Mouse (Mus musculus): Measurements from ENCODE around the gene Rab5a. TPM values are rescaled to one million over a fixed set of nuclear protein-coding genes. Genes with fewer than 3 reads are reported as not detected.

Gene Rab5a
- polyA plus RNA-seq (2014; fragmentation: Nextera tagmentation; extraction: Ambion mirVana) = 85.0 and 95.6 TPM in 2 replicates

GRCm38 (mm10) chr17:53478858-53479603 lies at the start of gene Rab5a:
TSS of gene Rab5a (plus strand) at chr17:53479234.
- peak; percentile 99 for ATAC-seq (replicated peaks; ENCODE audit: insufficient number of reproducible peaks, low FRiP score, low TSS enrichment, low read depth)
- under 1% methylated on average over 77 of the region's 82 CpGs for WGBS

GRCm38 (mm10) chr17:53456152-53456551 lies 22.9 kb upstream of the Rab5a start:
- Histone ChIP-seq H3K36me3 (replicated peaks; ENCODE audit: control insufficient read depth, insufficient read depth, low read depth, low read length) (no peaks in the 10 kb centered on the region), H3K4me2 (ENCODE audit: low read depth, low read length) (no peak overlapping the region), H3K9me3 (replicated peaks; ENCODE audit: control insufficient read depth, low read length) (no peaks in the 10 kb centered on the region), H3K9ac (replicated peaks; ENCODE audit: low read length) (no peak overlapping the region), H3K4me3 (ENCODE audit: low read depth, low read length) (no peak overlapping the region), H3K27ac (replicated peaks; ENCODE audit: low read depth, low read length) (no peak overlapping the region), H3K27me3 (ENCODE audit: control insufficient read depth, insufficient read depth, low read length) (no peaks in the 10 kb centered on the region), H3K4me1 (ENCODE audit: control insufficient read depth, insufficient read depth, low read length) (no peaks in the 10 kb centered on the region)
- ATAC-seq (replicated peaks; ENCODE audit: insufficient number of reproducible peaks, low FRiP score, low TSS enrichment, low read depth) = no peak
- WGBS = 81% methylated on average over 2 of the region's 2 CpGs
- no peak for DNase-seq (ENCODE audit: low spot score)

More at GRCm38 (mm10) chr17:53478858-53479603, at the start of gene Rab5a:
- Histone ChIP-seq H3K4me1 (ENCODE audit: control insufficient read depth, insufficient read depth, low read length) (no peaks in the 10 kb centered on the region), H3K4me2 (ENCODE audit: low read depth, low read length) (peak within 1 kb of the TSS; percentile 59), H3K9ac (replicated peaks; ENCODE audit: low read length) (peak within 1 kb of the TSS; percentile 92), H3K36me3 (replicated peaks; ENCODE audit: control insufficient read depth, insufficient read depth, low read depth, low read length) (no peaks in the 10 kb centered on the region), H3K9me3 (replicated peaks; ENCODE audit: control insufficient read depth, low read length) (no peaks in the 10 kb centered on the region), H3K27ac (replicated peaks; ENCODE audit: low read depth, low read length) (peak within 1 kb of the TSS; percentile 95), H3K27me3 (ENCODE audit: control insufficient read depth, insufficient read depth, low read length) (no peaks in the 10 kb centered on the region), H3K4me3 (ENCODE audit: low read depth, low read length) (peak within 1 kb of the TSS; percentile 69)
- DNase-seq (ENCODE audit: low spot score) = peak; percentile 99

GRCm38 (mm10) chr17:53456742-53457141 lies 22.3 kb upstream of the Rab5a start:
- H3K4me2 ChIP-seq (ENCODE audit: low read depth, low read length) = no peak overlapping the region
- no peak overlapping the region for H3K27ac ChIP-seq (replicated peaks; ENCODE audit: low read depth, low read length)
- no peak for ATAC-seq (replicated peaks; ENCODE audit: insufficient number of reproducible peaks, low FRiP score, low TSS enrichment, low read depth)
- DNase-seq (ENCODE audit: low spot score) = no peak
- no peaks in the 10 kb centered on the region for H3K27me3 ChIP-seq (ENCODE audit: control insufficient read depth, insufficient read depth, low read length)
- H3K4me3 ChIP-seq (ENCODE audit: low read depth, low read length) = no peak overlapping the region
- no peaks in the 10 kb centered on the region for H3K9me3 ChIP-seq (replicated peaks; ENCODE audit: control insufficient read depth, low read length)
- H3K9ac ChIP-seq (replicated peaks; ENCODE audit: low read length) = no peak overlapping the region
- H3K36me3 ChIP-seq (replicated peaks; ENCODE audit: control insufficient read depth, insufficient read depth, low read depth, low read length) = no peaks in the 10 kb centered on the region
- H3K4me1 ChIP-seq (ENCODE audit: control insufficient read depth, insufficient read depth, low read length) = no peaks in the 10 kb centered on the region
- 72% methylated on average over 1 of the region's 1 CpGs for WGBS

- Histone ChIP-seq H3K27ac (replicated peaks; ENCODE audit: low read depth, low read length) (no peak within 1 kb of the TSS), H3K9me3 (replicated peaks; ENCODE audit: control insufficient read depth, low read length) (no peaks in the 10 kb centered on the region), H3K27me3 (ENCODE audit: control insufficient read depth, insufficient read depth, low read length) (no peaks in the 10 kb centered on the region), H3K9ac (replicated peaks; ENCODE audit: low read length) (peak within 1 kb of the TSS; percentile 50), H3K4me3 (ENCODE audit: low read depth, low read length) (peak within 1 kb of the TSS; percentile 26), H3K4me2 (ENCODE audit: low read depth, low read length) (peak within 1 kb of the TSS; percentile 46), H3K36me3 (replicated peaks; ENCODE audit: control insufficient read depth, insufficient read depth, low read depth, low read length) (no peaks in the 10 kb centered on the region), H3K4me1 (ENCODE audit: control insufficient read depth, insufficient read depth, low read length) (no peaks in the 10 kb centered on the region)
- 19% methylated on average over 26 of the region's 26 CpGs for WGBS
- DNase-seq (ENCODE audit: low spot score) (peak; percentile 95), ATAC-seq (replicated peaks; ENCODE audit: insufficient number of reproducible peaks, low FRiP score, low TSS enrichment, low read depth) (peak; percentile 96)
Measured at GRCm38 (mm10) chr17:53462603-53463495, 16.2 kb upstream of the Rab5a start, which contains the start of gene Efhb. TSS of gene Efhb (minus strand) at chr17:53463321.

- H3K4me1 ChIP-seq (ENCODE audit: control insufficient read depth, insufficient read depth, low read length) = no peaks in the 10 kb centered on the region
- H3K27me3 ChIP-seq (ENCODE audit: control insufficient read depth, insufficient read depth, low read length) = no peaks in the 10 kb centered on the region
- no peaks in the 10 kb centered on the region for H3K9me3 ChIP-seq (replicated peaks; ENCODE audit: control insufficient read depth, low read length)
- peak overlapping the region; percentile 26 for H3K4me3 ChIP-seq (ENCODE audit: low read depth, low read length)
- peak overlapping the region; percentile 46 for H3K4me2 ChIP-seq (ENCODE audit: low read depth, low read length)
- DNase-seq (ENCODE audit: low spot score) (peak; percentile 11), ATAC-seq (replicated peaks; ENCODE audit: insufficient number of reproducible peaks, low FRiP score, low TSS enrichment, low read depth) (peak; percentile 36; the same call in 1 of the 2 replicates)
- H3K36me3 ChIP-seq (replicated peaks; ENCODE audit: control insufficient read depth, insufficient read depth, low read depth, low read length) = no peaks in the 10 kb centered on the region
- WGBS = 33% methylated on average over 7 of the region's 9 CpGs
- peak overlapping the region; percentile 50 for H3K9ac ChIP-seq (replicated peaks; ENCODE audit: low read length)
- no peak overlapping the region for H3K27ac ChIP-seq (replicated peaks; ENCODE audit: low read depth, low read length)
Measured at GRCm38 (mm10) chr17:53463496-53463840, 15.6 kb upstream of the Rab5a start.

- DNase-seq (ENCODE audit: low spot score) (no peak), ATAC-seq (replicated peaks; ENCODE audit: insufficient number of reproducible peaks, low FRiP score, low TSS enrichment, low read depth) (no peak)
- 58% methylated on average over 4 of the region's 4 CpGs for WGBS
- Histone ChIP-seq H3K4me2 (ENCODE audit: low read depth, low read length) (no peak overlapping the region), H3K9me3 (replicated peaks; ENCODE audit: control insufficient read depth, low read length) (no peaks in the 10 kb centered on the region), H3K36me3 (replicated peaks; ENCODE audit: control insufficient read depth, insufficient read depth, low read depth, low read length) (no peaks in the 10 kb centered on the region), H3K9ac (replicated peaks; ENCODE audit: low read length) (no peak overlapping the region), H3K27ac (replicated peaks; ENCODE audit: low read depth, low read length) (no peak overlapping the region), H3K27me3 (ENCODE audit: control insufficient read depth, insufficient read depth, low read length) (no peaks in the 10 kb centered on the region), H3K4me3 (ENCODE audit: low read depth, low read length) (no peak overlapping the region), H3K4me1 (ENCODE audit: control insufficient read depth, insufficient read depth, low read length) (no peaks in the 10 kb centered on the region)
Measured at GRCm38 (mm10) chr17:53465569-53465968, 13.5 kb upstream of the Rab5a start.

GRCm38 (mm10) chr17:53468697-53469096 lies 10.3 kb upstream of the Rab5a start:
- H3K27me3 ChIP-seq (ENCODE audit: control insufficient read depth, insufficient read depth, low read length) = no peaks in the 10 kb centered on the region
- no peaks in the 10 kb centered on the region for H3K4me1 ChIP-seq (ENCODE audit: control insufficient read depth, insufficient read depth, low read length)
- no peak overlapping the region for H3K4me3 ChIP-seq (ENCODE audit: low read depth, low read length)
- H3K27ac ChIP-seq (replicated peaks; ENCODE audit: low read depth, low read length) = no peak overlapping the region
- ATAC-seq (replicated peaks; ENCODE audit: insufficient number of reproducible peaks, low FRiP score, low TSS enrichment, low read depth) = no peak
- H3K4me2 ChIP-seq (ENCODE audit: low read depth, low read length) = no peak overlapping the region
- H3K36me3 ChIP-seq (replicated peaks; ENCODE audit: control insufficient read depth, insufficient read depth, low read depth, low read length) = no peaks in the 10 kb centered on the region
- no peak overlapping the region for H3K9ac ChIP-seq (replicated peaks; ENCODE audit: low read length)
- no peaks in the 10 kb centered on the region for H3K9me3 ChIP-seq (replicated peaks; ENCODE audit: control insufficient read depth, low read length)
- DNase-seq (ENCODE audit: low spot score) = no peak

Data from embryonic facial prominence, embryonic 11.5 days (tissue).